Mouse (Mus musculus): ENCODE results near the gene Eci1. TPM values are rescaled to one million over a fixed set of nuclear protein-coding genes. Genes with fewer than 3 reads are reported as not detected.
"Not testable (repeated sequence)": the region's sequence is repeated elsewhere in the genome, so short reads cannot be mapped to it uniquely, and the experiment has no call there.

Eci1 gene
- polyA plus RNA-seq, 1 experiment = 52.6 TPM

DNA sequence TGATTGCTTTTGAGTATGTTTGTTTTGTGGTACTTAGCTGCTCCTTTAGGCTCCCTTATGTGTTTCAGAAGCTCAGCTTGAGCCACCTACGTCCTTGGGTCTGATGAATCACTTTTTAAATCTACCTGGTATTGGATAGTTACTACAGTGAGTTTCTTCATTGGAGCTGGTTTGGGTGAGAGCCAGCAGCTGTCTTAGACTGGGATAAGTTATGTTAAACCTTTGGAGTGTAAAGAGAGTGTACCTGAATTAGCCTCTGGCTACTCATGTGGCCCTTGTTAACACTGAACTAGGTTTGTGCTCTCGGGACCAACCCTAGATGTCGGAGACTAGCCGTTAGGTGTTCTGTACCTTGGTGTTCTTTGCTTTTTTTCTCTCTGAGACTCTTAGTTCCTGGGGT lies 3.3 kb upstream of the Eci1 start:
- H3K27me3 ChIP-seq (ENCODE audit: control insufficient read depth, insufficient read depth, insufficient read length) = no peaks in the 10 kb centered on the region
- H3ac ChIP-seq (ENCODE audit: control insufficient read depth, insufficient read length) = no peak overlapping the region
- H3K36me3 ChIP-seq (ENCODE audit: control insufficient read depth, insufficient read depth) = peaks cover 43% of the 10 kb centered on the region
- peaks cover 35% of the 10 kb centered on the region for H3K79me2 ChIP-seq (ENCODE audit: control insufficient read depth, insufficient read depth)
- no peak overlapping the region for H3K4me2 ChIP-seq (ENCODE audit: low read depth)
- no peak overlapping the region for H3K4me3 ChIP-seq
- TF ChIP-seq POLR2AphosphoS2 (IDR thresholded peaks at IDR 0.05; ENCODE audit: insufficient read length, low read depth) (no peak), CEBPB (IDR thresholded peaks at IDR 0.05; ENCODE audit: insufficient read depth, poor library complexity, severe bottlenecking) (no peak), MYOD1 (IDR thresholded peaks at IDR 0.05; ENCODE audit: control insufficient read depth in 1 of 3, insufficient read length in 2 of 3, low read depth in 2 of 3) (no peak), TCF3 (IDR thresholded peaks at IDR 0.05; ENCODE audit: insufficient read length, low read depth) (no peak), SRF (IDR thresholded peaks at IDR 0.05; ENCODE audit: control insufficient read depth, insufficient read length, low read depth) (no peak), REST (IDR thresholded peaks at IDR 0.05; ENCODE audit: insufficient read depth, insufficient read length) (no peak), TCF12 (IDR thresholded peaks at IDR 0.05; ENCODE audit: insufficient read depth, poor library complexity, severe bottlenecking) (no peak), USF1 (IDR thresholded peaks at IDR 0.05; ENCODE audit: low read depth) (no peak), MAX (IDR thresholded peaks at IDR 0.05; ENCODE audit: low read depth) (no peak), POLR2A (IDR thresholded peaks at IDR 0.05; ENCODE audit: insufficient read length, low read depth) (no peak), MYOG (IDR thresholded peaks at IDR 0.05; ENCODE audit: control insufficient read depth in 1 of 3, insufficient read depth in 1 of 3, insufficient read length in 2 of 3, low read depth in 2 of 3) (no peak)

GRCm38 (mm10) chr17:24424489-24424888 lies 2.0 kb upstream of the Eci1 start:
- Histone ChIP-seq H3K36me3 (ENCODE audit: control insufficient read depth, insufficient read depth) (peaks cover 35% of the 10 kb centered on the region), H3ac (ENCODE audit: control insufficient read depth, insufficient read length) (no peak overlapping the region), H3K79me2 (ENCODE audit: control insufficient read depth, insufficient read depth) (peaks cover 21% of the 10 kb centered on the region), H3K27me3 (ENCODE audit: control insufficient read depth, insufficient read depth, insufficient read length) (no peaks in the 10 kb centered on the region), H3K4me3 (no peak overlapping the region), H3K4me2 (ENCODE audit: low read depth) (no peak overlapping the region)
- TF ChIP-seq REST (IDR thresholded peaks at IDR 0.05; ENCODE audit: insufficient read depth, insufficient read length) (no peak), TCF12 (IDR thresholded peaks at IDR 0.05; ENCODE audit: insufficient read depth, poor library complexity, severe bottlenecking) (no peak), CEBPB (IDR thresholded peaks at IDR 0.05; ENCODE audit: insufficient read depth, poor library complexity, severe bottlenecking) (no peak), E2F4 (IDR thresholded peaks at IDR 0.05; ENCODE audit: insufficient read depth) (no peak), USF1 (IDR thresholded peaks at IDR 0.05; ENCODE audit: low read depth) (no peak)

- H3ac ChIP-seq (ENCODE audit: control insufficient read depth, insufficient read length); H3K4me2 ChIP-seq (ENCODE audit: low read depth); H3K4me3 ChIP-seq; H3K27me3 ChIP-seq (ENCODE audit: control insufficient read depth, insufficient read depth, insufficient read length): not testable (repeated sequence)
- peaks cover 16% of the 10 kb centered on the region for H3K79me2 ChIP-seq (ENCODE audit: control insufficient read depth, insufficient read depth)
- H3K36me3 ChIP-seq (ENCODE audit: control insufficient read depth, insufficient read depth) = peaks cover 30% of the 10 kb centered on the region
Observed at GRCm38 (mm10) chr17:24425326-24425725, 1.1 kb upstream of the Eci1 start.

- H3K4me3 ChIP-seq = peak overlapping the region; percentile 46
- H3K36me3 ChIP-seq (ENCODE audit: control insufficient read depth, insufficient read depth) = peaks cover 27% of the 10 kb centered on the region
- TF ChIP-seq MYOD1 (IDR thresholded peaks at IDR 0.05; ENCODE audit: control insufficient read depth in 1 of 3, insufficient read length in 2 of 3, low read depth in 2 of 3) = peak in 1 of 3 experiments; percentile 14
- TF ChIP-seq POLR2A (IDR thresholded peaks at IDR 0.05; ENCODE audit: insufficient read length, low read depth) = no peak
Observed at GRCm38 (mm10) chr17:24425905-24426304, 536 bp upstream of the Eci1 start.

GRCm38 (mm10) chr17:24427170-24427557 lies 723 bp downstream of the Eci1 start:
- peak overlapping the region; percentile 46 for H3K4me3 ChIP-seq
- H3K79me2 ChIP-seq (ENCODE audit: control insufficient read depth, insufficient read depth) = peaks cover 6% of the 10 kb centered on the region
- no peaks in the 10 kb centered on the region for H3K27me3 ChIP-seq (ENCODE audit: control insufficient read depth, insufficient read depth, insufficient read length)
- H3K36me3 ChIP-seq (ENCODE audit: control insufficient read depth, insufficient read depth) = peaks cover 16% of the 10 kb centered on the region
- H3ac ChIP-seq (ENCODE audit: control insufficient read depth, insufficient read length) = peak overlapping the region; percentile 19
- no peak for TF ChIP-seq POLR2AphosphoS2 (IDR thresholded peaks at IDR 0.05; ENCODE audit: insufficient read length, low read depth)
- TF ChIP-seq USF1 (IDR thresholded peaks at IDR 0.05; ENCODE audit: low read depth) = no peak
- TF ChIP-seq CEBPB (IDR thresholded peaks at IDR 0.05; ENCODE audit: insufficient read depth, poor library complexity, severe bottlenecking) = no peak
- no peak for TF ChIP-seq SRF (IDR thresholded peaks at IDR 0.05; ENCODE audit: control insufficient read depth, insufficient read length, low read depth)
- no peak for TF ChIP-seq POLR2A (IDR thresholded peaks at IDR 0.05; ENCODE audit: insufficient read length, low read depth)
- TF ChIP-seq TCF12 (IDR thresholded peaks at IDR 0.05; ENCODE audit: insufficient read depth, poor library complexity, severe bottlenecking) = no peak
- no peak for TF ChIP-seq MYOD1 (IDR thresholded peaks at IDR 0.05; ENCODE audit: control insufficient read depth in 1 of 3, insufficient read length in 2 of 3, low read depth in 2 of 3)
- no peak for TF ChIP-seq MAX (IDR thresholded peaks at IDR 0.05; ENCODE audit: low read depth)
- no peak for TF ChIP-seq MYOG (IDR thresholded peaks at IDR 0.05; ENCODE audit: control insufficient read depth in 1 of 3, insufficient read depth in 1 of 3, insufficient read length in 2 of 3, low read depth in 2 of 3)
- no peak for TF ChIP-seq E2F4 (IDR thresholded peaks at IDR 0.05; ENCODE audit: insufficient read depth)
- no peak for TF ChIP-seq REST (IDR thresholded peaks at IDR 0.05; ENCODE audit: insufficient read depth, insufficient read length)
- no peak for TF ChIP-seq TCF3 (IDR thresholded peaks at IDR 0.05; ENCODE audit: insufficient read length, low read depth)
- H3K4me2 ChIP-seq (ENCODE audit: low read depth) = peak overlapping the region; percentile 73

More at GRCm38 (mm10) chr17:24425905-24426304, 536 bp upstream of the Eci1 start:
- Histone ChIP-seq H3K79me2 (ENCODE audit: control insufficient read depth, insufficient read depth) (peaks cover 14% of the 10 kb centered on the region), H3ac (ENCODE audit: control insufficient read depth, insufficient read length) (peak overlapping the region; percentile 19), H3K4me2 (ENCODE audit: low read depth) (peak overlapping the region; percentile 52), H3K27me3 (ENCODE audit: control insufficient read depth, insufficient read depth, insufficient read length) (no peaks in the 10 kb centered on the region)
